Mouse (Mus musculus) thymus, postnatal 10 days (tissue): ENCODE results near the gene Wiz.
A peak's percentile ranks its signal among the peaks of the same experiment; 100 is the strongest.

ENCODE experiments used
- DNase-seq, 2 experiments: peaks; one replicate each; pipeline ENCODE4 v3.0.0; 2021; ENCODE audit warnings: low spot score in 2 of 2

Gene Wiz

DNA sequence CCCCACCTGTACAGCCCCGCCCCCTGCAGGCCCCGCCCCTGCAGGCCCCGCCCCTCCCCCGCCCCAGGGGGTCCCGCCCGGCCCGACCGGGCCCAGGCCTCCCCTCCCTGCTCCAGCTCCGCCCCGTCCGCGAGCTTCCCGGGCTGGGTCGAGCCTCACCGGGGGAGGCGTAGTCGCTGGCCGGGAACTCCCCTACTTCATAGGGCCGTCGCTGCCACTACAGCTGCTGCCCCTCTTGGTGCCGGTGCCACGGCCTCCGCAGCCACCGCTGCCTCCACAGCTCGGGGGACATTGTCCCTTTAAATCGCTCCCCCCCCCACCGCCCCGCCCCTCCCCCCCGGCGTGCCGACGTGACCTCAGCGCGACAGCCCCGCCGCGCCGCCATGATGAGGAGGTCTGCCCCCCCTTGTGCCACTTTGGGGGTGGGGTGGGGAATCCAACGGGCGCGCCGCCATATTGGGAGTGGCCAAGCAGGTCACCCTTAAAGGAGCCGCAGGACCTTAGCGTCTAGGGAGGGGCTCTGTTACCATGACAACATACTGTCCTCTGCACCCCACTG is at the start of gene Wiz:
Gene Wiz, minus strand, starts transcription at position 339 of the 559 bp plus-strand sequence.
- DNase-seq: peak; percentile 89

DNA sequence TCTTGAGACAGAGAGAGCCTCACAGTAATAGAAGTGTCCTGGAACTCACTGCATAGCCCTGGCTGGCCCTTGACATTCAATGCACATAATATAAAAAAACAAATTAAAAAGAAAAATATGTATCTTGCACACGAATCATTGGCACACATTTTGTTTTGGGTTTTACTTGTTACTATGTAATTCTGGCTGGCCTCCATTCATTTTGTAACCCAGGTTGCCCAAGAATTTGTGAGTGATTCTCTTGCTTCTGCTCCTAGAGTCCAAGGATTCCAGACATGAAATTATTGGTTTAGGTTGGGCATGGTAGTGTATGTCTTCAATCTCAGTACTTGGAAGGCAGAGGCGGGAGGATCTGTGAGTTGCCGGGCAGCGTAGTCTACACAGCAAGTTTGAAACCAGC is 47.9 kb upstream of the Wiz start:
- no peak for DNase-seq

DNA sequence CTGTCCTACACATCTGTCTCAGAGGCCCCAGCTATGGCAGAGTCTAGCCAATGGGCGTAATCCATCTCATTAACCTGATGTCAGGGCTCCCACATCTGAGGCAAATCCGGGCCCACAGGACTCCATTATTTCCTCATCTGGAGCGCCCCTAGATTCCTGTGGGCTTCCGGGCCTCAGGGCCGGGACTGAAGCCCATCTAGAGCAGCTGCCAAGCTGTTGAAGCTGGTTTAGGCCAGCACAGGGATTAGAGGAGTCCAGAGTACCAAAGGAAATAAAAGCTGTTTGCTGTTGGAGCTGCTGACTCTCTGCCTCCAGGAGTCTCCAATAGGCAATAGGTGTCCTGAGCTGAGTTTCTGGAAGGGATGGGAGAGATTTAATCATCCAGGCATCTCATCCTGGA is 45.9 kb upstream of the Wiz start:
- no peak for DNase-seq

DNA sequence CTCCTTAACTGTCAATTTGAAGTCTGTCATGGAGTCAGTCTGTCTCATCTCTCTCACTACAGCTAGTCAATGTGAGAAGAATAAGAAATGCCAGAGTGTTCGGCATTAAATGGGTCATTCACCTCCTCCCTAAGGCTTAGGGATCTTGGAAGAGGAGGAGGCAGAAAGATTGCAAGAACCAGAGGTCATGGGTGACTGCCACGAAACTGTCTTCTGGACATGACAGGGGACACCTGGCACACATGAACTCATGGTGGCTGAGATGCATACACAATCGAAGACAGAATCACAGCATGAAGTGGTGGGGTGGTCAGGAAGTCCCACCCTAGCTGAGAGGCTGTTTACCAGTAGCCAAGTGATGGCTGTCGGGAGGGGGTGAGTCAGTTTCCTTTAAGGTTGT is 45.1 kb upstream of the Wiz start:
- DNase-seq: no peak

DNA sequence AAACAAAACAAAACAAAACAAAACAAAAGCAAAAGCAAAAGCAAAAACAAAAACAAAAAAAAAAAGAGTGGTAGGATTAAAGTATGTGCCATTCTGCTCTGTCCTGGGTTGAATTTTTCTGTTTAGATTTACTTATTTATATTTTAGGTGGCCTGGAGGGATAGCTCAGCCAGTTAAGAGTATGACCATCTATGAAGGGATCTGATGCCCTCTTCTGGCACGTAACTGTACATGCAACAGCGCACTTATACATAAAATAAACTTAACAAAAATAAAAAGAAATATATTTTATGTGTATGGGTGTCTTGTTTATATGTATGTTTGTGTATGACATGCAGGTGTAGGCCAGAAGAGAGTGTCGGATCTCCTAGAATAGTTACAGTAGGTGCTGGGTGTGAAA is 42.7 kb upstream of the Wiz start:
- peak in 1 of 2 experiments; percentile 32 for DNase-seq

DNA sequence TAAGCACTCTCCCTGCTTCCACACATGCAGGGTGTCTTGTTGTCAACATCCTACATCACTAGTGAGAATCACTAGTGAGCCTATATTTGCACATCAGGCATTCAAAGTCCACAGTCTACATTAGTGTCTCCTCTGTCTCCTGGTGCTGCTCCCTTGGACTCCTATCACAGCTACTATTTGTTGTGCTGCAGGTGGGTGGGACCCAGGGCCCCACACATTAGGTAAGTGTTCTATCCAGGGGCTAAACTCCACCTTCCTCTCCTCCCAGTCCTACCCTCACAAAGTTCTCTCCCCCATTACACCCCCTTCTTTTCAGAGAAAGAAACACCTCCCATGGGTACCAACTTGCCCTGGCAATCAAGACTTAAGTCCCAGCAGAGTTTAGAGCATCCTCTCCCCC is 37.4 kb upstream of the Wiz start:
- DNase-seq: no peak

DNA sequence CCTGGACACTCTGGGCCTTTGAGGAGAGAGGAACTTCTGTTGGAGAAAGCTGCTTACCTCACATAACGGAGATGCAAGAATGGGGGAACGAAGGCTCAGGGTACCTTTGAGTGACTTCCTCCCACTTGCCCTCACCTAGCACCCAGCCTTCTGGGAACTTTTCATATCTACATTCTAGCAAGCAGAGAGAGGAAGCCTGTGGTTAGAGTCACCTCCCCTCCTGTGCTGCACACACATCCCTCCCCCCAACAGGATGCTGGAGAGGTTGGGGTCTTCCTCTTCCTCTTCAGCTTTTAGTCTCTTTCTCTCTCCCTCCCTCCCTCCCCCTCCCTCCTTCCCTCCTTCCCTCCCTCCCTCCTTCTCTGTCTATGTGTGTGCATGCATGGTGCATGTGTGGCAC is 34.8 kb upstream of the Wiz start, which contains the start of gene Pglyrp2:
Gene Pglyrp2, minus strand, starts transcription at position 134 of the 400 bp plus-strand sequence.
- peak; percentile 77 to 84 for DNase-seq

DNA sequence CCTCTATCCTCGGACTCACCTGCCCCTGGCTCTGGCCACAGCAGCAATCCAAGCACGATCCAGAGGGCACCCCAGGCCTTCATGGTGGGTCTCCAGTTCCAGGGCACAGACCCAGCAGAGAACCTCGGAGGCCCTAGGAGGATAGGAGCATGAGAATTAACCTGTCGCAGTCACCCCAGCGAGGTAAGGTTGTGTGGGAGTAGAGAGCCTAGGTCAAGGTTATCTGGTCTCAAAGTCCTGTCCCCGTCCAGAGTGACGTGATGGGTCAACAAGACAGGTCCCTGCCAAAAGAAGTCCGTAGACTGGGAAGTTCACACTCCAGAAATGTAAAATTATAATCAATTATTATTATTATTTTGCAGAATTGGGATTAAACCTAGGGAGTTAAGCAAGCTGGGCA is 31.5 kb upstream of the Wiz start:
- no peak for DNase-seq

DNA sequence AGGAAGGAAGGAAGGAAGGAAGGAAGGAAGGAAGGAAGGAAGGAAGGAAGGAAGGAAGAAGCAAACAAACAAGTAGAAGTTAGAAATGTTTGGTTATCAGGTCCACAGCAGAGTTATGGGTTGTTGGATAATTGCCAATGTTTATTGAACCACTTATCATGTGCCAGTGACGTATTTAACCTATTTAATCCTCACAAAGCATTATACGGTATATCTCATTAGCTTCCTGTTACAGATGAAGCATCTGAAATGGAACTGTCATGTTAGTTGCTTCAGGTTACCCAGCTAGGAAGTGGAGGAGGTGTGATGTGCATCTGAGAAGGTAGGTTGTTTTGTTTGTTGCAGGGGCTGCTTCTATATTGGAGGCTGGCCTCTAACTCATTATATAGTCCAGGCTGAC is 30.8 kb upstream of the Wiz start:
- no peak for DNase-seq

DNA sequence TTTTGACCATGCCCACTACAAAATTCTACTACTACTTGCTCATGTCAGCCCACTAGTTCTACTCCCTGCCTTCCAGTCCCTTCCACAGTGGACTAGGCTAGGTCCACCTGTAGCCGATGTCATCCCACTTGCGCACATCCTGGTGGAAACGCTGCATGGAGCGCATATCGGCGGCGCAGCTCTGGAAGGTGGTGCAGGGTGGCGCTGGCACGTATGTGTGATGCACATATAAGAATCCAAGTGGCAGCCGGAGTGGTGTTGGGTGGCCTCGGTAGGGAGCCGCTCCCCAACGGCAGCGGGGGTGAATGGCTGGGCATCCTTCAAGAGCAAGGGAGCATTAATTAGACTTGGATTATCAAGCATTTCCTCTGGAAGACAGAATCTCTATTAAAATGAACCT is 27.5 kb upstream of the Wiz start:
- DNase-seq: no peak

DNA sequence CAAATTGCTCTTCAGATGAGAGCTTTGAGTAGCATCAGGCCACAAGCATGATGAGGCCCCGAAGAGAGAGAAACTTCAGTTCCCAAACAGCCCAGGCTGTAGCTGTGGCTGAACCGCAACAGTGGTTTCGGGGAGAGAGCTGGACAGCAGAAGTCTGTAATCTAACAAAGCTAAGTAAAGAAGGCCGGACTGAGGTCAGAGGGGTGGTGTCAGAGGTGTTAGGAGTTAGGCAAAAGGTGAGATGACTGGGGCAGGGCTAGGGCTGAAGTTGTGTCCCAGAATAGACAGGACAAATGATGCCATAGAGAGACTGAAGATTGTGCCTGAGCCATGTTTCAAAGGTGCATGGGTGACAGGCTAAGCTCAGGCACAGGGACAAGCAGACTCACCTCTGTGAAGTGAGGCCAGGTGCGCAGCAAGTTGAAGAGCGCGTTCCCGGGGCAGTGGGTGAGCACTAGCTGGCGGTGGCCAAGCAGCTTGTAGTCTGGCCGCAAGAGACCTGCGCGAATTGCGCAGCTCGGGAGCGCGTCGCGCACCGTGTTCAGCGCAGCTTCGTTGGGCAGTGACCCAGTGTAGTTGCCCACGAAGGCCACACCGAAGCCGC is 26.3 kb upstream of the Wiz start:
- DNase-seq: no peak

DNA sequence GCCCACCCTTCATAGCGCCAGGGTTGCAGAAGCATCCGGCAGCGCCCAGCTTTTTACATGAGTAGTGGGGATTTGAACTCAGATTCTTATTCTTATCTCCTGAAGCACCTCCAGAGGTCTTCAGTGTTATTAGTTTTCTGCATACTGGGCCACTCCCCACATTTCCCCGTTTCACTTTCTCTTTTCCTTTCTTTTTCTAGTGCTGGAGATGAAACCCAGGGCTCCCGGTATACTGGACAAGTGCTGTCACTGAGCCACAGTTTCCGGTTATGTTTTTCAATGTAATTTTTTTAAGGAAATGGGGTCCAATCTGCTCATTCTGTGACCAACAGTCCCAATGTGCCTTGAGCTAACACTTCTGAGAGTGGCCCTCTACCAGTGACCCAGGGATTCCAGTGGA is 22.7 kb upstream of the Wiz start:
- no peak for DNase-seq

DNA sequence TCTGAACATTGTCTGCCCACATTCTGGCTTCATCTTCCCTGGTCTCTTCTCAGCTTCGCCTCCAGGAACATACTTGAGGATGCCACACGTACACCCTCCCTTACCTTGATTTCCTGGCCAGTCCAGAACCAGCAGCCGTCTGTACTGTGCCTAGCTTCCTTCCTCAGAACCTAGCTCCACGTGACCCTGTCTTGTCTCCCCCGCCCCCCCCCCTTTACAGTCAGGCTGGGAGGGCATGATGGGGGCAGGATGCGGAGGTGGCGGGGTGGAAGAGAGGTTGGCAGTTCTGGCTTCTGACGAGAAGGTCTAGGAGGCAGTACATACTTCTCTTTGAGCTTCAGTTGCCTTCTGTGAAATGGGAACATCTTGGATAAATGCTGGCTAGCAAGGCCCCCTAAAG is 14.2 kb upstream of the Wiz start, which contains the start of gene Rasal3:
Gene Rasal3, minus strand, starts transcription at position 167 of the 400 bp plus-strand sequence.
- peak; percentile 76 to 81 for DNase-seq

DNA sequence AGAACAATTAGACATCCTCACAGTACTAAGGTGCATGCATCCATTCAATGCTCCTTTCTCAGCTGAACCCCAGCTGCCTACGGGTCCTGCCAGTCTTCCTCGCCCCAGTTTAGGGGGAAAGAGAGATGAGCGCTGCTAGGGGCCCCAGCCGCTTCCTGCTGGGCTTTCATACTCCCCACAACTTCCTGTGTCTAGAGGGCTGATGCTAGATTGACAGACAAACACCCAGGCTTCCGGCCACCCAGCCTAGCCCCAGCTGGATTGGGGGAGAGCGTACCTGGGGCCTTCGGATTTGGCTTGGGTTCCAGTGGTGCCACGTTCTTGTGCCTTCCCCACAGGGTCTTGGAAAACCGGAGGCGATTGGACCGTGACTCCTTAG is 13.5 kb upstream of the Wiz start:
- peak; percentile 82 to 88 for DNase-seq

DNA sequence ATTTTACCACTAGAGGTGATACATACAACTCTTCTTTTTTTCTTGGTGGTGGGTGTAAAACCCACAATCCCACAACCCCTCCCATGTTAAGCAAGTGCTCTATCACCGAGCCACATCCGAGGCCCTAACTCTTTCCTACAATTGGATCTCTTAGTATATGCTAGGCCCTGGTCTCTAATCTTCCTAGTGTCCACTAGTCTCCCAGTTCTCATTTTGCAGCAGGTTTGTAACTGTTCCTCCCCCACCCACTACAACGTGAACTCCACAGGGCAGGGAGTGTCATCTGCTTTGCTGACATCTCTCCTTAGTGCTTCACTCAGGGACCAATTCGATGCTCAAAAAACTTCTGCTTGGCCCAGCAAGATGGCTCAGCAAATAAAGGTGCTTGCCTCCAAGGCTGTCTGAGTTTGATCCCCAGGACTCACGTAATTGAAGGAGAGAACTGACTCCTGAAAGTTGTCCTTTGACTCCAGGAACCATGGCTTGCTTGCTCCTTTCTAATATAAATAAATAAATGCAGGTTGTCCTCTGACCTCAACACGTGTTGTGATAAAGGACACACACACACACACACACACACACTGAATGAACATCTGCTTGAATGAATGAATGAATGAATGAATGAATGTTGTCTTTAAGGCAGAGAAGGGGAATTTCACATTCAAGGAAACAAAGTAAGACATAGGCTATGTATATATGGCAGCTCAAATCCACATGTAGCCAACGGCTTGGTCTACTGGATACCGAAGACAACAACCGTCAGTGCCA is 13.0 kb upstream of the Wiz start:
- DNase-seq: no peak

DNA sequence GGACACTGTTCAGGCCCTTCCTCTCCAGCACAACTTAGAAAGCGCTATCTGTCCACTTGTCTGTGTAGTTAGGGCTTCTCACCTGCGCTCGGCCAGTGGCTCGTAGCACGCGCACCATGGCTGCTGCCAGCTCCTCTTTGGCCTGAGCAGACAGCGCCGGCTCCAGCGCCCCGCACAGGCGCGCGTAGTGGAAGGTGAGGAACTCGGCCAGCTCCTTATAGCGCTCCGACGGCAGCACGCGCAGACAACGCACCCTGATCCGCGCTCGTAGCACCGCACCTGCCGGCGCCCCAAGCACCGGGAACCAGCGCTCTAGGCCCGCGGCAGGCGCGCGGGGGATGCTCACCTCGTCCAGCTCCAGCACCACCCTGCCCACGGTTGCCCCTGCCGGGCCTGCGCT is 7.0 kb upstream of the Wiz start:
- no peak for DNase-seq

DNA sequence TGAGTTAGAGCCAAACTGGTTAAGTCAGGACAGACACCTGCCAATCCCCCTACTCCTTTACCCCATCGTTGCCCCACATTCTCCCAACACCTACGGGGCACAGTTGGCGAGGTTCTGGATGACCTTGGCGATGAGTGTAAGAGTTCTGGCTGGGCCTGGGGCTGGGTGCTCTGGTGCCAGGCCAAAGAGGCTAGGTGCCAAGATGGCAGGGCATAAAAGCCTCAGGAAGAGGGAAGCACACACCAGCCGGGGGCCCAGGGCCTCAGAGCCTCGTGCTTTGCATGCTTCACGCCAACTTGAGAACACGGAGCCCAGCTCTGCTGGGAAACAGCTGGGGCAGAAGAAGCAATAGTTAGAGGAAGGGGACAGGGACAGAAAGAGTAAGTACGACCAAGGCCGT is 4.7 kb upstream of the Wiz start:
- DNase-seq: no peak

DNA sequence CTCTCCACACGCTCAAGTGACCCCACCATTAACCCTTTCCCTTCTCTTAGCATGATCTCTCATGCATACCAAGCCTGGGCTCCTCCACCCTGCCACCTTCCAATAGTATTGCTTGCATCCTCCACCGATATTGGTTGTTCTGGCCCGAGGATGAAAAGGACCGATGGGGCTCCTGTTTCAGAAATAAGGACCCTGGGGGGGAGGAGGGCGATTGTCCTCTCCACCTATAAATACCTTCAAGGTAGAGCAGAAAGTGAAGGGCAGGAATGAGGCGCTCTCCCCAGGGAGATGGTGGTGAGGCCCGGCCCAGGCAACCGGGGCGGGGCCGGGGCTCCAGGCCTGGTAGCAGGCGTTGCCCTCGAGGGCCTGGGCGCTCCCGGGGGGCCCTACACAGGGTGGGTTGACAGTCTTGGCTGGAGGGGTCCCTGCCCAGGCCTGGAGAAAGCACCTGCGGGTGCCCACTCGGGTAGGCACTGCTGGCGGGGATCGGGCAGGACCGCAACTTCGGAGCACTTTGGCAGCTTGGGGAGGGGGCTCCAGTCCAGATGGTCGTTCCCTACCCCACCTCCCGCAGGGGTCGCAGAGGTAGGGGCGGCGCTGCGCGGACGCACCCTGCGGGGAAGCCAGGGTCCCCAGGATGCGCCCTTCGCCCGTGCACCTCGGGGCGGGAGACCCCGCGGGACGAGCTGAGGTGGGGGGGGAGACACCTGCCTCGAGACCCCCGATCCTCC is 704 bp downstream of the Wiz start:
- peak; percentile 75 to 78 for DNase-seq

DNA sequence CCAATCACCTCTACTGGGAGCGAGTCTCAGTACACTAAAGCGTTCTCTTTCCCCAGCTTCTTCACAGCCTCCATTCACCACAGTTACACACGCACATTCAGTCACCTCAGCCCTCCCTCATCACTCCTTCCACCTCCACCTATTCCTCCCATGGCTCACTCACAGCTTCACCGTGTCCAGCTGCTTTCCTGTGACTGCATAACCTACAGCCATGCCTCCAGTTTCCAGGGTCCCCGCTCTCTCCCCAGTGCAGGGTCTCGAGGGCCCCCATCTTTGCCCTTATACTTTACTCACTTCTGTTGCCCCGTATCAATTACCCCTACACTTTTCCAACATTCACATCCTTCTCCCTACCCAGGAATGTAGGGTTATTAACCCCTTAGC is 1.3 kb downstream of the Wiz start:
- no peak for DNase-seq

DNA sequence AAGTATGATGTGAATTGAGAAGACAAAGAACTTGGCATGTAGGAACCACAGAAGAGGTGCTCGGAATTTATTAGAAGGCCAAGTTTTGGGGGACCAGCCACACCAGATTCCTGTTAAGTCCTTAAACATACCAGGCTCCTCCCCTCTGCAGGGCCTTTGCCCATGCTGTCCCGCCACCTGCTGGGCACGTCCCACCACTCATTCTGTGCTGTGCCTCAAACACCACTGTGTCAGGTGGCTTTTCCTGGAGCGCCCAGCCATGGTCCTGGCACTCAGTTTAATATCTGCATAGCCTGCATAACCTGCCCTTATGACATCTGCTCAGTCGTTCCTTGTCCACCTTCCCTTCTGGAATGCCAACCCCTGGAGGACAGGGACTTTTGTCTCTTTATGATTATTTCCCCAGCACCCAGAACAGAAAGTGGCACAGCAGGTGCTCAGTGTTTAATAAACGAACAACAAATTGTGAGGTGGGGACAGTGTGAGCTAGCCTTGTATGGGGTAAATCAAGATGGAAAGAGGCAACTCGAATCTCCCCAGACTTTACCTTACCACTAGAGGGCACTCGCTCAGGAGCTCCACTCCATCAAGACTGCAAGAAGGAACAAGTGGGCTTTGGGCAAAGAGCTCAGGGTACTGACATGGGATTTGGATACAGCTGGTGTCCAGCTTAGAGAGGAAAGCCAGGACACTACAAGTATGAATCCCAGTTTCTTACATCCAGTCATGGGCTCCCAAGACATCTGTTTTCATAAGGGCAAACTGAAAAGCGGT is 2.4 kb downstream of the Wiz start:
- peak; percentile 49 to 77 for DNase-seq

DNA sequence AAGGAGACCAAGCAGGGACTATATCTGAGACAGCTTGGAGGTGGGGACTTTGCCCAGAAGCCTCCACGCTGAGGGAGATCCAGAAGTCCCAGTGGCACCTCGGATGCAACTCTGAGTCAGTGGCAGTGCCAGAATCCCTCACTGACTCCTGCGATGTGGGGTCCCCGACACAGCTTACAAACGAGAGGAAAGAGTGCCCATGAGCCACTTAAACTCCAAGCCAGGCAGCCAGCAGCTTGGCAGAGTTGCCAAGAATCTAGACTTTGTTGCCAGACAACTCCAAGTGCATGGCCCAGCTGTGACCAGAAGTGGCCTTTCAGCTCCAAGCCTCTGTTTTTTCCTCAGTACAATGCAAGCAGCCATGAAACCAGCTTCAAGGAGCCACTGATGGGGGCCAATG is 5.6 kb downstream of the Wiz start:
- DNase-seq: no peak

DNA sequence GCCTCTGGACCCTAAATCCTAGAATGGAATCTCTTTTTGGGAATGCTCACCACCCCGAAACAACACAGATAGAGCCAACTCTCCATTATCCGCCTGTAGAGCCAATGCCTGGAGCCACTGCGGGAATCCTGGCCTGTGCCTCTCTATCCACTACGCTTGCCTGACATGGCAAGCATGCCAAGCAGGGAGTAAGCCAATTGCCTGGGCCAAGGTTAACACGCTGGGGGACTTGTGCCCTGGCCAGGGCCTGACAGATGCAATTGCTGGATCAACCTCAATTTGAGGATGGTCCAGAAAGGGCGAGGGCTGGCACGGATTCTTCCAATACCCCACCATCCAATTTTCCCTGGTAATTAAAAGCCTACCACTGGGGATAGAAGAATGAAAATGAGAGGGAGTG is 6.7 kb downstream of the Wiz start:
- no peak for DNase-seq
